Mouse (Mus musculus): ENCODE measurements around the gene Thrb. TPM values are rescaled to one million over a fixed set of nuclear protein-coding genes. Genes with fewer than 3 reads are reported as not detected.
"Not testable (repeated sequence)": the region's sequence is repeated elsewhere in the genome, so short reads cannot be mapped to it uniquely, and the experiment has no call there.

The Thrb gene
- polyA plus RNA-seq, 3 experiments from 2014 or later: 1.3 to 2.5 (median 2.4) TPM

DNA sequence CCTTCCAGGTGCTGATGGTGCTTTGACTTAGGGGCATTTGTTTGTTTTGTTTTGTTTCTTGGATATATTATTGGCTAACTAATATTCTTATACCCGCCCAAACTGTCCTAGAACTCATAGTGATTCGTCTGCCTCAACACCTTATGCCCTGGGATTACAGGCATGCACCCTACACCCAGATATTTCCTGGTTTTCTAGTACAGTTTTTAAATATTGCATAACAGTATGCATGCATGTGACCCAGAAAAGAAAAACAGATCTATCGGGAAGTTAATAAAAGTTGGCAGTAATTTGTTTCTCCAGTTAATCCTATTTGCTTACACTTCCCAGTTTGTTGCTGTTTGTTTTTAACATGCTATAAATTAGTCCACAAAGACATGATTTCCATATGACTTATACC lies 225.3 kb downstream of the Thrb start:
- ATAC-seq: no peak

DNA sequence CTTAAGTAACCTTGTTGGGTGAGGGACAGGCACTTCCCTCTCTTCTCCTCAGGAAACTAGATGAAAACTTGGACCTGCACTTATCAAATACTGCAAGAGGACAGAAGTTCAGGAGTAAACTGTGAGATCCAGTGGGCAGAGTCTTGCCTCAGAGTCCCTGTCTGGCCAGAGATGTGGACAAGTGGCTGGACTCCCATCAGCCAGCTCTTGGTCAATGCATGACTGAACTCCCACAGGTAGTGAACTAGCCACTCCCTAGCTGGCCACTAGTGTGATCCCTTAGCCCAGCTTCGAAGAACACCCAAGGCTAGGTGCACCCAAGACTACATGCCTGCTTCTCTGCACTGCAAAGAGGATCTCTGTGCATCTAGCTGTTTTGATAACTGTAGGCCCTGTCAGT lies 234.7 kb downstream of the Thrb start:
- ATAC-seq: no peak

DNA sequence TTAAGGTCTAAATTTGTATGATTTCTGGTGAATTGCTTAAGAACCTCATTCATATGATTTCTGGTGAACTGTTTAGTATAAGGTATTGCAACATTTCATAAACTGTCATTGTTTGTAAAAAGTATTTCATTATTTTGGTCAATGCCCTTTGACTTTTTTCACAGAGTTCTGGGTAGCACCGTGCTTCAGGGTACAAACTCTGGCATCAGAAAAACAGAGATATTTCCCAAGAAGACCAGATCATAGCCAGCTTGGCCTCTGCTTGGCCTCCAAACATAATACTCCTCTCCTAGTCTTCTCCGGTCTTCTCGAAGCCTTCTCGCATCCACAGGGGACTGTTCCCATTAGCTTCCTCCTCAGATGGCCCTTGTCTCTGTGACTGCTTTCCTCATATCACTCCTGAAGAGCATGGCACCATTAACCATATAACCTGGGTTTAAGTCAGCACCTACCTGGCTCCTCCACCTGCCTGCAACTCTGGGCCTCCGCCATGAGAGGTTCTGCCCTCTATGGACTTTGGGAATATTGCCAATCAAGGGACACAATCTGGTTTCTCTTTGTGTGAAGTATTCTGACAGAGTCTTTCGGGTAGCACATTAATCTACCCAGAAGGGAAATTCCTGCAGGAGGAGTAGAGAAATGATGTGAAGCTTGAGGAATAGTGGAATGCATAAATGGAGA lies 239.8 kb downstream of the Thrb start:
- no peak for ATAC-seq

DNA sequence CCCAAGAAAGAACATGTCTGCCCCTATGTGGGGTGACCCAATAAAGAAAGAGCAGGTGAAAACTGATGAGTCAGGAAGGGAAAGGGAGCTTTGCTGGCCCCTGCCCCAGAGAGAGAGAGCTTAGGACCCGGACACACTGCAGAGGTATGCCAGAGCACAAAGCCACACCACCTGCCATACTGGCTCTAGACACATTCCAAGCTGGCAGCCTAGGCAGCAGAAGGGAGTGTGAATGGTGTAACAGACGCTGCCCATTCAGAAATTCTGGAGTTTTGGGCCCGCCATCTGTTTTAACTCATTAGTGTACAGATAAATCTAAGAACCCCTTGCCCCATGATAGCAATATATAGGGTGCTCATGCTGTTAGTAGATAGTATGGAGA lies 240.3 kb downstream of the Thrb start:
- ATAC-seq: no peak

DNA sequence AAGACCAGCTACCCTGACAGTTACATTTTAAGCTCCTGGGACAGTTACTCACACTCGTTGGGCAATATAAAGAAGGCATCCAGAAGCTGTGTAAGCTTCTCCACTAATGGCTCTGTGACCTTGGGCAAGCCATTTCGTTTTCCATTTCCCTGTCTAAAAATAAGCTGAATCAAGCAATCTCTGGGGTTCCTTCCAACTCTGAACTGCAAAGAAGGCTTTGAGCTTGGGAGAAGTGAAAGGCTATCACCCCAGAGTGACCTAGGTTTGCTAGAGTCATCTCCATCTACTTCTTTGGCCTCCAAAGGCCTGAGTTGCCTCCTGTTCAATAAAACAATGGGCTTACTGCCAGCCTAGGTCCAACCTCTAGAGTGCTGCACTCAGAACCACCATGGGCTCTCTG lies 242.4 kb downstream of the Thrb start:
- ATAC-seq: no peak

DNA sequence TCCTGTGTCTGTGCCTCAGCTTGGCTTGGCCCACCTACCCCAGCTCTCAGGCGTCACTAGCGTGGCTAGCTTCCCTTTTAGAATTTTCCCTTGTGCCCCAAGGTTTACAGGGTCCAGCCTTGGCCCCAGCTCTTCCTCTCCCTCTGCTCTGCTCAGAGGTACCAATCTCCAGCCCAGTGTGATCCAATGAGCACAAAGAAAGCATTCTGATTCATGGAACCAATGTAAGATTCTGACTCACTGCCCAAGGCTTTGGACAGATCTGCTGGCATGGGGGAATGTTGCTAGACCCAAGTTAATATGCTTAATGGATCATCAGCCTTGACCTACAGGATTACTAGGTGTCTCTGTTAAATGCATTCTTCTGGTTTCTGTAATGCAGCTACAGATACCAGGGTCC lies 243.1 kb downstream of the Thrb start:
- no peak for ATAC-seq

DNA sequence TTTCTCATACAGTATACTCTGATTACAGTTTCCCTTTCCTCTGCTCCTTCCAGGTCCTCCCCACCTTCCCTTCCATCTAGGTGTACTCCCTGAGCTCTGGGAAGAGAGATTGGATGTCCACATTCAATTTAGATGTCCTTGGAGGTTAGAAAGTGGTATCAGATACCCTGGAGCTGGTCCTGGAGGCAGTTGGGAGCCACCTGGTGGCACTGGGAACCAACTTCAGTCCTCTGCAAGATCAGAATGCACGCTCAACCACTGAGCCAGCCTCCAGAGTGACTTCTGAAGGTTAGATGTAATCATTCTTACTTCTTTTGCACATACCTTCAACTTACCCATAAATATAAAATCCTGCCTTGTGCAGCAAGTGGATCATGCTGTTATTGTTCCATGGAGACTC lies 244.5 kb downstream of the Thrb start:
- no peak for ATAC-seq

DNA sequence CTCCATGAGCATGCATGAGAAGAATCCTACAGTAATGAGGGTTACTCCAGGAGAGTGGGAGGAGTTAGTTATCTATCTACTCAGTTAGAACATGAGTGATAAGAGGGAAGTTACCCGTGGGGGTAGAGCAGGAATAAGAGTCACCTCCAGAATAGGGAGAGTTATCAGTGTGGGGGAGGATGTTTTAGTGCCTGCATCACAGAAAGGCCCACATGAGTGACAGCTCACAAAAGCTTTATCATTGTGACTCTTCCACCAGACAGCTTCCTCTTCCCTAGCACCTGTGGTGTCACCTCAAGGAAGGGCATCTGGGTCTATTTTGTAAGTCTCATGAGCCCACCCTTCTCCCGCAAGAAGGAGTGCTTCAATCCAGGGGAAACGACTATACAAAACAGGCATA lies 245.6 kb downstream of the Thrb start:
- ATAC-seq: no peak

DNA sequence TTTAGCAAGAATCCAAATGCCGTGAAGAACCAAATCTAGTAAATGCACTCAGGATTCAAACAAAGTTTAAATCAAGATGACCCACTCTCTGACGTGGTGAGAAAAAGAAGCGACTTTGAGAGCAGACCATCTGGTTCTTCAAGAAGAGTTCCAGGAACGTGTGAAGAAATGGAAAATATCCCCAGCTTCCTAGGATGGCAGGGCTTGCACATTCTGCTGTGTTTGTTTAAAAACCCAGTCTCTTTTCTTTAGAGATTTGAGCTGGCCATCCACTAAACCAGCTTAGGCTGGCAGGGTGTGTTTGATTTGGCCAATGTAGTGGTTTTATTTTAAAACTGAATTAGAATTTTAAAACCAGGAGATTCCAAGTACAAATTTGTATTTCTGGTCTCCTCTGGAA lies 246.9 kb downstream of the Thrb start:
- no peak for ATAC-seq

DNA sequence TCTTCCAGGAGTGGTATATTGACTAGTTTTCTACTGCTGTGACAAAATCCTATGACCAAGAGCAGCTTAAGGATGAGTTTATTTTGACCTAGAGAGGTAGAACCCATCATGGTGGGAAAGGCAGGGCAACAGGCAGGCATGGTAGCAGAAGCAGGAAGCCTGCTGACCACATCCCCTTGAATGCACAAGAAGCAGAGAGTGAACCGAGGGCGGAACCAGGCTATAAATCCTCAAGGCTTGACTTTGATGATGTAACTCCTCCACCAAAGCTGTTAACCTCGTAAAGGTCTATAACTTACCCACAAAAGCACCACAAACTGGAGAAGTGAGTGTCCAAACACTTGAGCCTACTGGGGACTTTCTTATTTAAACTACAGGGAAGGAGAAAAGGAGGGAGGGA lies 251.1 kb downstream of the Thrb start:
- no peak for ATAC-seq

DNA sequence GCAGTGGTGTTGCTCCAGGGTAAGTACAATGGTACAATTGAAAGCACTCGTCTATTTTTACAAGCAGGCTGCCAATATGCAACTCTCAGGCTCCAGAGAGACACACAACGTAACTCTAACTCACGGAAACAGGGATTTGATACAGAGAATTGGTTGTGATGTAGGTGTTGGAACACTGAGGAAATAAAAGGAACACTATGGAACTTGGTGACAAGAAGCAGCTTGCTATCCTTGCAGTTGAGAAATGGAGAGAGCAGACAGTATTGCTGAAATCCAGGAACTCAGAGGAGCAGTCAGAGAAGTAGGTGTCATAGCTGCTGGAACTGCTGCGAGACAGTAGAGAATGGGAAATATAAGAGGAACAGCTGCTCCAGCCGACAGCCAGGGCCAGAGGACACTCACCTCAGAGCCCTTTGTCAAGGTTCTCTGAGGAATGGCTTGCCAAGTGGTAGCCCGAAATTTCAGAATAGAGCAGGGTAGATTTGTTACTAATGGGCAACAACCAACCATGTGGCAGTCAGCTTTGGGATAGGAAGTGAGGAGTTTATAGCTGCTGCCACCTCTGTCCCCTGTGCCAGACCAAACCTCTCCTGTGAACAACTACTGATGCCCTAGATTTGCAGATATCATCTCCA lies 252.6 kb downstream of the Thrb start:
- no peak for ATAC-seq

DNA sequence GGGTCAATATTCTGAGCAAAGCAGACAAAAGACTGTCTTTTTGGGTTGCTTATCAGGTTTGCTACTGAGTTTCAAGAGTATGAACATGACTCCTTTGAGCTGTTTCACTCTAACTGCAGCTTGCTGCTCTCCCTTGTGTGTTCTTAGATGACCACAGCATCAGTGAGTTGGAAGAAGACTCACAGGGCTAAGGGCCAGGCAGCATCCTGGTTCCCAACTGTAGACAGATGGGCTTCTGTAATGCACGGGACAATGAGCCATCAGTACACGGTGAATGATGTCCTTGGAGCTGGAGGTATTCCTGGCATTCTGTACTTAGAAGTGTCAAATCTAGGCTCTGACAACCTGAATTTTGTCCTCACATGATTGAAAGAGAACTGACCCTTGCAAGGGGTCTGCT lies 255.5 kb downstream of the Thrb start:
- ATAC-seq: no peak

DNA sequence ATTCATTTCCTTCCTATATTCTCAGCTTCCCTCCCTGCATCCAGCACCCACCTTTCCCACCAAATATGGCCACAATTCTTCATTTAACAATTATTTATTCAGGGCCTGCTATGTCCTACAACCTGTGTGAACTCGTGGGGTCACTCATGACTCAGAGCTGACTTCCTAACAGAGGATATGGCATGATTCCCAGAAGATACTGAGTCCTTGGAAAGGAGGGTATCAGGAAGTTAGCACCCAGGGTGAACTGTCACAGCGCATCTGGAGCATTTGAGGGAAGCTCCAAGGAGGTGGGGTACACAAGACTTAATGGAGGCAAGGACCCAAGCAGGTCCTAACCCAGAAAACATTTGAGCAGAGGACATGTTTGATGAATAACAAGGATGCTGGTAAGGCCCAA lies 256.6 kb downstream of the Thrb start:
- no peak for ATAC-seq

DNA sequence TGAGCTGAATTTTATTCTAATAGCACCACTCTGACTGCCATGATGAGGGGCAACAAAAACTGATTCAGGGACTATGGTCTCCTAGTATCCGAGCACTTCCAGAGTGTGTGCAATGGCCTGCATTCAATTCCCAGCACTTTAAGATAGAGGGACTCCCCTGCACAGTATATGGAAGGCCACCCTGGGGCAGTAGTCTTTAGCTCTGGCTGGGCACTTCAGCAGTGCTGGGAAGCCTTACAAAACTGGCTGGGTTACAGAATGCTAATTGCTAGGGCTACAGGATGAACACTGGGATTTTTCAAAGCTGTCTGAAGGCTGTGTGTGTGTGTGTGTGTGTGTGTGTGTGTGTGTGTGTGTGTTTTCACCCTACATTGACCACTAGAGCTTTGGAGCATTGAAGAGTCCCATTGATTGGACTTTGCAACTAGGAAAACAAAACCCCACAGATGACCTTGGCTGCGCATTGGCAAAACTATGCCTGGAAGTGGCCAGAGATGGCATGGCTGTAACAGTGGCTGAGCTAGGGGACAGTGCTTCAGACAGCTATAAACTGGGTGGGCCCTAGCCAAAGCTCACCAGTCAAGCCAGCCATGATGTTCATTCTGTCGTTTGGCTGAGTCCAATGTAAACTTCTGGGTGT lies 257.2 kb downstream of the Thrb start:
- ATAC-seq: no peak

DNA sequence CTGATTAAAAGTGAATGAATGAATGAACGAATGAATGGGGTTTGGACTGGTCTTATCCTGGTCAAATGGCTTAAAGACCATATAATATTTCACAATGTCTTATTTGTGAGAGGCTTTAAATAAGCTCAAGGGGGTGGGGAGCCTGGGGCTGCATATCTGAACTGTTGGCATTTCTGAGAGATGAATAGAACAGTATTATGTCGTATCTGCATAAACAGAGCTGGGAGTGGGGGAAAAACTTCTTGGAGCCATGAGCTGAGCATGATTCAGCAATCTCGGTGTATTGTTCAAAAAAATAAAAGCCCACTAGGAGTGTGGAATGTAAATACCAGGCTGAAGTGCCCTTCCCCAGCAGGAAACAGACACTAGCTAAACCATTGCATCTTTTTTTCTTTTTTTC lies 257.8 kb downstream of the Thrb start:
- no peak for ATAC-seq

DNA sequence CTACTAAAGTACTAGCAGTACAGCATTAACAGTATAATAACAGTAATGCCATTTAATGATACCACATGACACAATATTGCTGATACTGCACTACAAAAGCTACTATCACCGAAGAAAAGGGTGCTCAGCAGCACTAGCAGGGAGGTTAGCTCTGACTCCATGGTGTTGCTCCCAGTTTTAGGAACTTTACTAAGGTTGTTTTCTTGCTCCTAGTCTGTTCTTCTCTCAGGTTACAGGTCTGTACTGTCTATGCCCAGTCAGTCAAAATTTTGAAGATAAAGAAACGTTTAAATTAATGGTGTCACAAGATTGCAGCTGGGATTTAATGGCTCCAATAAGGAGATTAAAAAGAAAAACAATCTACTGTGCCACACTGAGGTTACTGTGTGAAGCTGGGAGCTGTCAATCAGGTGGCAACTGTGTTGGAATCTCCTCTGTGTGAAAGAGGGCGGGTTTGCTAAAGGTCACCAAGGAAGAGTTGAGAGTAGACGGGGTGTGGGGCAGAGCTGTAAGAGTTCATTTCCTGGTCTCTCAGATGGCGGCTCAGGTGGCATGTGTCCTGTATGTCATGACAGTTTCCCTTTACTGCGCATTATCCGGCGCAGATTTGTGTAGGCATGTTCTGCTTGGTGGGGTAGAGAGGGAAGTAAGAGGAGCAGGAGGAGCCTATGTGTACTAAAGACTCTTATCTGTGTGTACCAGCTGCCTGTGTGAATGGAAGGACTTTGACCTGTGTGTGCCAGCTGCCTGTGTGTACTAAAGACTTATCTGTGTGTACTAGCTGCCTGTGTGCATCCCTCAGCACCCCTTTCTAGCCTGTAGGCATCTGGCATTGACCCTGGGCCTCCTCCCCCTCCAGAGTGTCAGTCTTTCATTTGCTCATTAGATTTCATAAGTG lies 263.0 kb downstream of the Thrb start:
- ATAC-seq: no peak

DNA sequence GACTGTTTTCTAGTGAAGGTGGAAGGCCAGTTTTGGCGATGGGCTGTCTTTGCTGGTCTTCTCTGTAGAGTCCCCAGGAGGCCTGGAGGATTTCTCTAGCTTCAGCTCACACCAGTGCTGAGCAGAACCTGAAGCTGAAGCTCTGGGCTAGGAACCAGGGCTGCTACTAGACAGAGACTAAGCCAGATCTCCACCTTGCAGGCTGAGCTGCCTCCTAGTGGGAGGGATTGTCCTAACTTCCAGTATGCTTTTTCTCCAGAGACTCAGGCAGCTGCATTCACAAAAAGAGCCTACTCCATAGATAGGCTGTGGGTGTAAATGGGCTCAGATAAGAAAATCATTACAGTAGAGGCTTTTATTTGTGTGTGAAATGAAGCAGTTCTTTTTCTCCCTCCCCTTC lies 267.4 kb downstream of the Thrb start:
- ATAC-seq: no peak

DNA sequence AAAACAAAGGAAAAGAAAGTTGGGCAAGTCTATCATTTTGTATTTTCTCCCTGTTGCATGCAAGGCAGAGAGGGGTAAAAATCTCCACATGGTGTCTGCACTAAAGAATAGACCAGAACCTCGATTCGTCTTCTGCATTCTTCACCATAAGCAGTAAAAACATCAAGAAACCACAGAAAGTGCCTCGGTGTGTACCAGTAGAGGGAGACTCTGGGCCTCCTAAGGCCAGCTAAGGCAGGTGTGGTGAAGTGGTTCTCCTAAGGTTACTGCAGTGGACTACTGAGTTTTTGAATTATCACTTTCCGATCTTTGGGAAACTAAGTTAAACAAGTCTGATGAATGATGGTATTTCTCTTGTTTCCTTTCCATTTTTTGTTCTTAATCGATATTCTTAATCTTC lies 269.5 kb downstream of the Thrb start:
- no peak for ATAC-seq

DNA sequence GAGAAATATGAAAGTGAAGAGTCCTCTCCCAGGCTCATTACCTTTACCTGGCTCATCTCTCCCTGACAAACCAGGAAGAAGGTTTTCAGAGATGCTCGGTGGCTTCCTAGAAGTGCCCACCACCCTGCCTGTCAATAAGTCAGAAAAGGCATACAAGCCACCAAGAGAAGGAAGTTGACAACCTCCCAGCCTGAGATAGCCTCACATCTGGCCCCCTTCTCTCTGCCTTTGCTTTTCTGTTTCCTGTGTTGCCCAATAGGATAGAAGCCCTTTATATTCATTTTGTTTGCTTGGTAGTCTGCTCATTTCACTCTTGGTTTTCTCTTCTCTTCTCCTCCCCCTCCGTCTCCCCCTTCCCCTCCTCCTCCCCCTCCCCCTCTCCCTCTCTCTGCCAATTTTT lies 273.4 kb downstream of the Thrb start:
- no peak for ATAC-seq

DNA sequence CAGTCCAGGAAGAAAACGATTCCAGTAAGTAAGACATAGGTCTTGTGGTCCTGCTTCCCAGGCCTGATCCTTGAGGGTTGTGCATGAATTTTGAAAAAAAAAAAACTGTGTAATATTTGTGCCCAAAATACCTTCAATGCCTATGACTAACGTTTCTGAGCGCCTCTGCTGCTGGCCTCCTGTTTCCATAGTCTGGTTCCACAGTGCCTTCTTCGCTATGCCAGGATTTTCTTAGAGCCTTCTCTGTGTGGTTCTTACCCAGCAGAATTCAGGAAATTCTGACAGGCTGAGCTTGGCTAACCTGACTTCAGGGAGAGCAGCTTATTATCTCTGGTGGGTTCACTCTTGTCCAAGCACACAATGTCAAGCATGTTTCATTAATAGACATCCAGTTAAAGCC lies 274.7 kb downstream of the Thrb start:
- ATAC-seq: not testable (repeated sequence)

DNA sequence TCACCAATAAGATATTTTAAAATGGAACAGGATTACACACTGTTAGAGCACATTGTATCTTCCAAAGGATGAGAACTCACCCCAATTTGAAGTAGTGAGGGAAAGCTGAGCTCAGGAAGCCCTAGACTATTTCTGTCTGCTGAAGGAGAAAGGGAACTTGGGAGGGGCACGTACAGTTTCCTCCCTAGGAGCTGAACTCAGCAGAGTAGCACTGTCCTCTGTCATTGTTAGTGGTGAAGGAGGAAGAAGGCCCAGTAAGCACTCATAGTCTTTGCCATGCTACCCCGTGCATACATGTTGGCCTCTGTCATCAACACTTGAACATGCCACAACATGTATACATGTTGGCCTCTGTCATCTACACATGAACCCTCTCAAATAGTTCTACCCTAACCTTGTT lies 294.0 kb downstream of the Thrb start:
- no peak for ATAC-seq

DNA sequence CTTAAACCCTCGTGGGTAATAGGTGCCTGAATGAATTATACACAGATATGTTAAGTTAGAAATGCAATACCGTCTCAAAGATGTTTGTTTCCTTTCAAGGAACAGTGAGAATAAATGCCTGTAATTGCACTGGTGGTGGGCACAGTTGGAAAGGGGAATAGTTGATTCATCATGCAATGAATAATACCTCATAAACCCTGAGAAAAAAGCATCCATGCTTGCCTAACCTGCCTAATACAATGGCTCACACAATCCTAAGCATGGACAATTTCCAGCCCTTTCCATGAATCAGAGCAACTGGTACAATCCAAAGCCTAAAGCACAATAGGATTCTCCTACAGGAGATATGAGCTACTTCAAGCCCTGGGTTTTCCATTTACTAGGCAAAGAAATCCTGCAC lies 299.8 kb downstream of the Thrb start:
- no peak for ATAC-seq

DNA sequence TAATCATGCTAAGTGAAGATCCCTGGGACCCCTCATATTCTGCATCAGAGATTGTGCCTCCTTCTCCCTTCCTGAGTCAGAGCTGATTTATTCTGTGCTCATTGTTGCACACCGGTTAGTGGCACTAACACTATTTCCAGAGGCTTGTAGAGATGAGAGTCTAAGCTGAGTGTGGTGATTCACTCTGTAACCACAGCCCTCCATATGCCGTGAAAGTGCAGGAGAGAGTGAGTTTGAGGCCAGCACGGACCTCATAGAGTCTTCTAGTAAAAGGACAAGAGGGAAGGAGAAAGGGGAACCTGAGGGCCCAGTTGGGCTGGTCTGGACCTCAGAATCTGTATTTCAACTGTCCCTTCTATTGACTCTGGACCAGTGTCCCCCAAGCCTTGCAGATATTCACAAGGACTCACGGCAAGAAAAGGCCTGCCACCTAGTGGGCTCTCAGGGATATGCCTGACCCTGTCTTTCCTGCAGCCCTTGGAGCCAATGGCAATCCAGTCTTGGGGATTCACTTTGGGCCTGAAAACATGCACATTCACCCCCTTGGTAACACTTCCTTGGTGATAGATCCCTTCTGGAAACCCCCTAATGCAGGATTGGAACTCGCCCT lies 307.2 kb downstream of the Thrb start:
- peak; percentile 91 for ATAC-seq
